Mouse (Mus musculus) liver, embryonic 14.5 days (tissue): ENCODE data around the gene Polr2e. TPM values are rescaled to one million over a fixed set of nuclear protein-coding genes. Genes with fewer than 3 reads are reported as not detected.

Experiments used
- ATAC-seq: fragments of 200-750 bp; cut with Nextera tagmentation; 2 replicates; pipeline ENCODE4 v1.8.0; 2017; ENCODE audit warnings: moderate number of reproducible peaks, mild to moderate bottlenecking, moderate library complexity; ENCODE audit not compliant: insufficient read depth
- DNase-seq, 3 experiments: peaks; one replicate each; pipeline ENCODE4 v3.0.0-alpha.2; 2012 to 2013; ENCODE audit warnings: low read depth in 3 of 3, low spot score in 3 of 3
- H3K27ac ChIP-seq: fragments of 300-500 bp; sonication (generic); 2 replicates; pipeline ENCODE4 v1.5.1; 2014; ENCODE audit warnings: moderate library complexity, mild to moderate bottlenecking, control low read depth, inconsistent platforms
- H3K27me3 ChIP-seq: fragments of 300-500 bp; sonication (generic); 2 replicates; pipeline ENCODE4 v1.6.1; 2014; ENCODE audit warnings: mild to moderate bottlenecking, low read length, moderate library complexity; ENCODE audit not compliant: control insufficient read depth, insufficient read depth
- H3K36me3 ChIP-seq: fragments of 300-500 bp; sonication (generic); replicated peaks from 2 replicates; pipeline ENCODE4 v1.6.1; 2014; ENCODE audit warnings: low read depth; ENCODE audit not compliant: control insufficient read depth, insufficient read depth
- H3K4me1 ChIP-seq, 2 experiments: fragments of 200-500 bp in 1 of 2; fragments of 300-500 bp in 1 of 2; sonication (generic) in 1 of 2; replicated peaks; 2 replicates each; pipeline ENCODE4 v1.6.1; 2012 to 2014; ENCODE audit warnings: antibody characterized with exemption in 1 of 2, inconsistent platforms in 1 of 2, low read length in 1 of 2; ENCODE audit not compliant: control insufficient read depth in 2 of 2, insufficient read depth in 2 of 2
- H3K4me2 ChIP-seq: fragments of 300-500 bp; sonication (generic); 2 replicates; pipeline ENCODE4 v1.6.1; 2014; ENCODE audit warnings: low read depth, mild to moderate bottlenecking, control low read depth, moderate library complexity
- H3K4me3 ChIP-seq, 2 experiments: fragments of 200-500 bp in 1 of 2; fragments of 300-500 bp in 1 of 2; sonication (generic) in 1 of 2; 2 replicates each; pipeline ENCODE4 v1.5.1; 2012 to 2014; ENCODE audit warnings: low read depth in 2 of 2, low read length in 2 of 2, mild to moderate bottlenecking in 2 of 2, control low read depth in 1 of 2, inconsistent platforms in 1 of 2, moderate library complexity in 1 of 2; ENCODE audit not compliant: insufficient read depth in 1 of 2
- H3K9ac ChIP-seq: fragments of 300-500 bp; sonication (generic); replicated peaks from 2 replicates; pipeline ENCODE4 v1.6.1; 2014; ENCODE audit warnings: mild to moderate bottlenecking, control low read depth, moderate library complexity
- H3K9me3 ChIP-seq: fragments of 300-500 bp; sonication (generic); 2 replicates; pipeline ENCODE4 v1.6.1; 2016; ENCODE audit warnings: low read length, mixed read lengths; ENCODE audit not compliant: control insufficient read depth
- CTCF ChIP-seq: IDR thresholded peaks from 2 replicates; pipeline ENCODE4 v1.5.1; 2016; ENCODE audit warnings: antibody characterized with exemption, low read depth, control low read depth
- EP300 ChIP-seq: IDR thresholded peaks from 2 replicates; pipeline ENCODE4 v1.6.1; 2016; ENCODE audit warnings: antibody characterized with exemption, low read depth
- WGBS: fragments of 180-500 bp; shearing (Covaris S2); extraction: QIAGEN DNeasy Blood & Tissue Kit; methylation state at CpG from one replicate; pipeline ENCODE4 v1.1.7; 2014; ENCODE audit not compliant: insufficient replicate concordance; 5-methylcytosine and 5-hydroxymethylcytosine counted together
- polyA plus RNA-seq, 2 experiments: library from polyadenylated mRNA; depleted of rRNA in 1 of 2; stranded (reverse) in 1 of 2; unstranded in 1 of 2; fragments of >200 nt; fragmentation: Nextera tagmentation in 1 of 2; extraction: Ambion mirVana in 1 of 2; gene quantifications; 2 replicates each; pipeline versions ENCODE4 v1.2.1 to v1.2.3; 2012 to 2014

Polr2e gene
- polyA plus RNA-seq, 2 experiments = 88.0 to 121 TPM

- H3K4me2 ChIP-seq = peak overlapping the region; percentile 97
- 19% methylated on average over 6 of the region's 6 CpGs for WGBS
- ATAC-seq = peak; percentile 42
- peak overlapping the region; percentile 96 for H3K9ac ChIP-seq
- TF ChIP-seq EP300 (no peak), CTCF (no peak)
- H3K4me1 ChIP-seq = peaks cover 31 to 42% of the 10 kb centered on the region in 2 experiments
- H3K9me3 ChIP-seq = no peaks in the 10 kb centered on the region
- H3K27me3 ChIP-seq = peaks cover 23% of the 10 kb centered on the region
- peak overlapping the region; percentile 59 to 97 for H3K4me3 ChIP-seq
- no peaks in the 10 kb centered on the region for H3K36me3 ChIP-seq
- peak overlapping the region; percentile 97 for H3K27ac ChIP-seq
- DNase-seq = peak in 1 of 3 experiments; percentile 45
Measured at GRCm38 (mm10) chr10:79986232-79986878, 53.2 kb downstream of the Polr2e start.

Other genes with a start within 250 kb of the Polr2e start
Only the 30 nearest of the 32 such genes appear.
- gene Misp, start 218.8 kb downstream of the Polr2e start, polyA plus RNA-seq (2012; rRNA removed) = 0.13 and 0.18 TPM in 2 replicates
- 0.41 TPM in 1 of 2 replicates, not detected in the other for gene Misp, start 218.8 kb downstream of the Polr2e start, polyA plus RNA-seq (2014; fragmentation: Nextera tagmentation; extraction: Ambion mirVana)
- gene Ptbp1, start 185.4 kb downstream of the Polr2e start, polyA plus RNA-seq (2012; rRNA removed) = 118 and 126 TPM in 2 replicates
- 84.5 and 99.8 TPM in 2 replicates for gene Ptbp1, start 185.4 kb downstream of the Polr2e start, polyA plus RNA-seq (2014; fragmentation: Nextera tagmentation; extraction: Ambion mirVana)
- gene Prtn3, start 165.3 kb downstream of the Polr2e start, polyA plus RNA-seq (2012; rRNA removed) = 133 and 152 TPM in 2 replicates
- 86.8 and 132 TPM in 2 replicates for gene Prtn3, start 165.3 kb downstream of the Polr2e start, polyA plus RNA-seq (2014; fragmentation: Nextera tagmentation; extraction: Ambion mirVana)
- gene Plppr3, start 165.2 kb downstream of the Polr2e start, polyA plus RNA-seq (2012; rRNA removed) = 6.7 and 7.0 TPM in 2 replicates
- gene Plppr3, start 165.2 kb downstream of the Polr2e start, polyA plus RNA-seq (2014; fragmentation: Nextera tagmentation; extraction: Ambion mirVana) = 2.8 and 3.0 TPM in 2 replicates
- gene Elane, start 153.5 kb downstream of the Polr2e start, polyA plus RNA-seq (2012; rRNA removed) = 52.2 and 61.9 TPM in 2 replicates
- 116 and 151 TPM in 2 replicates for gene Elane, start 153.5 kb downstream of the Polr2e start, polyA plus RNA-seq (2014; fragmentation: Nextera tagmentation; extraction: Ambion mirVana)
- 0.14 and 0.29 TPM in 2 replicates for gene Cfd, start 148.9 kb downstream of the Polr2e start, polyA plus RNA-seq (2012; rRNA removed)
- gene Cfd, start 148.9 kb downstream of the Polr2e start, polyA plus RNA-seq (2014; fragmentation: Nextera tagmentation; extraction: Ambion mirVana) = not detected in 2 replicates
- gene Med16, start 130.9 kb downstream of the Polr2e start, polyA plus RNA-seq (2012; rRNA removed) = 13.3 and 14.3 TPM in 2 replicates
- 10.0 and 12.0 TPM in 2 replicates for gene Med16, start 130.9 kb downstream of the Polr2e start, polyA plus RNA-seq (2014; fragmentation: Nextera tagmentation; extraction: Ambion mirVana)
- gene Gm26602, start 128.9 kb downstream of the Polr2e start, polyA plus RNA-seq (2012; rRNA removed) = not detected in 2 replicates
- gene Gm26602, start 128.9 kb downstream of the Polr2e start, polyA plus RNA-seq (2014; fragmentation: Nextera tagmentation; extraction: Ambion mirVana) = not detected in 2 replicates
- gene Kiss1r, start 122.8 kb downstream of the Polr2e start, polyA plus RNA-seq (2012; rRNA removed) = 0.17 and 0.30 TPM in 2 replicates
- 0.11 TPM in 1 of 2 replicates, not detected in the other for gene Kiss1r, start 122.8 kb downstream of the Polr2e start, polyA plus RNA-seq (2014; fragmentation: Nextera tagmentation; extraction: Ambion mirVana)
- 34.7 and 41.4 TPM in 2 replicates for gene R3hdm4, start 118.6 kb downstream of the Polr2e start, polyA plus RNA-seq (2012; rRNA removed)
- 38.5 and 46.0 TPM in 2 replicates for gene R3hdm4, start 118.6 kb downstream of the Polr2e start, polyA plus RNA-seq (2014; fragmentation: Nextera tagmentation; extraction: Ambion mirVana)
- gene Arid3a, start 112.8 kb downstream of the Polr2e start, polyA plus RNA-seq (2012; rRNA removed) = 5.5 and 6.4 TPM in 2 replicates
- gene Arid3a, start 112.8 kb downstream of the Polr2e start, polyA plus RNA-seq (2014; fragmentation: Nextera tagmentation; extraction: Ambion mirVana) = 3.4 and 3.9 TPM in 2 replicates
- gene Wdr18, start 79.6 kb downstream of the Polr2e start, polyA plus RNA-seq (2012; rRNA removed) = 22.3 and 24.7 TPM in 2 replicates
- 58.4 TPM in 2 replicates for gene Wdr18, start 79.6 kb downstream of the Polr2e start, polyA plus RNA-seq (2014; fragmentation: Nextera tagmentation; extraction: Ambion mirVana)
- gene Grin3b, start 69.1 kb downstream of the Polr2e start, polyA plus RNA-seq (2012; rRNA removed) = 0.01 and 0.03 TPM in 2 replicates
- 0.13 TPM in 1 of 2 replicates, not detected in the other for gene Grin3b, start 69.1 kb downstream of the Polr2e start, polyA plus RNA-seq (2014; fragmentation: Nextera tagmentation; extraction: Ambion mirVana)
- 59.7 and 79.7 TPM in 2 replicates for gene Tmem259, start 55.5 kb downstream of the Polr2e start, polyA plus RNA-seq (2012; rRNA removed)
- gene Tmem259, start 55.5 kb downstream of the Polr2e start, polyA plus RNA-seq (2014; fragmentation: Nextera tagmentation; extraction: Ambion mirVana) = 5.9 and 8.6 TPM in 2 replicates
- 14.3 and 15.8 TPM in 2 replicates for gene Cnn2, start 51.2 kb downstream of the Polr2e start, polyA plus RNA-seq (2012; rRNA removed)
- gene Cnn2, start 51.2 kb downstream of the Polr2e start, polyA plus RNA-seq (2014; fragmentation: Nextera tagmentation; extraction: Ambion mirVana) = 33.8 and 39.7 TPM in 2 replicates
- gene Abca7, start 43.3 kb downstream of the Polr2e start, polyA plus RNA-seq (2012; rRNA removed) = 11.2 and 12.7 TPM in 2 replicates
- gene Abca7, start 43.3 kb downstream of the Polr2e start, polyA plus RNA-seq (2014; fragmentation: Nextera tagmentation; extraction: Ambion mirVana) = 4.9 and 6.0 TPM in 2 replicates
- gene Arhgap45, start 23.1 kb downstream of the Polr2e start, polyA plus RNA-seq (2012; rRNA removed) = 17.5 and 20.9 TPM in 2 replicates
- 7.9 and 9.3 TPM in 2 replicates for gene Arhgap45, start 23.1 kb downstream of the Polr2e start, polyA plus RNA-seq (2014; fragmentation: Nextera tagmentation; extraction: Ambion mirVana)
- gene Gpx4, start 7.4 kb upstream of the Polr2e start, polyA plus RNA-seq (2012; rRNA removed) = 274 and 388 TPM in 2 replicates
- 705 and 724 TPM in 2 replicates for gene Gpx4, start 7.4 kb upstream of the Polr2e start, polyA plus RNA-seq (2014; fragmentation: Nextera tagmentation; extraction: Ambion mirVana)
- gene Sbno2, start 65.8 kb upstream of the Polr2e start, polyA plus RNA-seq (2012; rRNA removed) = 10.0 and 10.1 TPM in 2 replicates
- gene Sbno2, start 65.8 kb upstream of the Polr2e start, polyA plus RNA-seq (2014; fragmentation: Nextera tagmentation; extraction: Ambion mirVana) = 6.6 and 7.6 TPM in 2 replicates
- 80.5 and 88.8 TPM in 2 replicates for gene Stk11, start 76.0 kb upstream of the Polr2e start, polyA plus RNA-seq (2012; rRNA removed)
- 17.4 and 18.9 TPM in 2 replicates for gene Stk11, start 76.0 kb upstream of the Polr2e start, polyA plus RNA-seq (2014; fragmentation: Nextera tagmentation; extraction: Ambion mirVana)
- gene Atp5d, start 98.8 kb upstream of the Polr2e start, polyA plus RNA-seq (2012; rRNA removed) = 196 and 211 TPM in 2 replicates
- 249 and 270 TPM in 2 replicates for gene Atp5d, start 98.8 kb upstream of the Polr2e start, polyA plus RNA-seq (2014; fragmentation: Nextera tagmentation; extraction: Ambion mirVana)
- 1.8 and 2.2 TPM in 2 replicates for gene Cbarp, start 101.0 kb upstream of the Polr2e start, polyA plus RNA-seq (2012; rRNA removed)
- 0.42 and 1.1 TPM in 2 replicates for gene Cbarp, start 101.0 kb upstream of the Polr2e start, polyA plus RNA-seq (2014; fragmentation: Nextera tagmentation; extraction: Ambion mirVana)
- gene Midn, start 108.5 kb upstream of the Polr2e start, polyA plus RNA-seq (2012; rRNA removed) = 9.1 and 10.3 TPM in 2 replicates
- gene Midn, start 108.5 kb upstream of the Polr2e start, polyA plus RNA-seq (2014; fragmentation: Nextera tagmentation; extraction: Ambion mirVana) = 5.1 and 5.7 TPM in 2 replicates
- 19.4 and 19.8 TPM in 2 replicates for gene Cirbp, start 126.2 kb upstream of the Polr2e start, polyA plus RNA-seq (2012; rRNA removed)
- 10.1 and 10.7 TPM in 2 replicates for gene Cirbp, start 126.2 kb upstream of the Polr2e start, polyA plus RNA-seq (2014; fragmentation: Nextera tagmentation; extraction: Ambion mirVana)
- 6.8 and 6.9 TPM in 2 replicates for gene 1600002K03Rik, start 133.1 kb upstream of the Polr2e start, polyA plus RNA-seq (2012; rRNA removed)
- 10.6 and 13.2 TPM in 2 replicates for gene 1600002K03Rik, start 133.1 kb upstream of the Polr2e start, polyA plus RNA-seq (2014; fragmentation: Nextera tagmentation; extraction: Ambion mirVana)
- 0.40 and 0.47 TPM in 2 replicates for gene Efna2, start 139.7 kb upstream of the Polr2e start, polyA plus RNA-seq (2012; rRNA removed)
- gene Efna2, start 139.7 kb upstream of the Polr2e start, polyA plus RNA-seq (2014; fragmentation: Nextera tagmentation; extraction: Ambion mirVana) = 0.51 and 0.52 TPM in 2 replicates
- gene Mum1, start 186.6 kb upstream of the Polr2e start, polyA plus RNA-seq (2012; rRNA removed) = 12.9 and 18.8 TPM in 2 replicates
- gene Mum1, start 186.6 kb upstream of the Polr2e start, polyA plus RNA-seq (2014; fragmentation: Nextera tagmentation; extraction: Ambion mirVana) = 13.2 and 13.8 TPM in 2 replicates
- gene Ndufs7, start 209.3 kb upstream of the Polr2e start, polyA plus RNA-seq (2012; rRNA removed) = 189 and 256 TPM in 2 replicates
- gene Ndufs7, start 209.3 kb upstream of the Polr2e start, polyA plus RNA-seq (2014; fragmentation: Nextera tagmentation; extraction: Ambion mirVana) = 272 and 285 TPM in 2 replicates
- 36.5 and 41.4 TPM in 2 replicates for gene Gamt, start 221.2 kb upstream of the Polr2e start, polyA plus RNA-seq (2012; rRNA removed)
- 64.9 and 67.9 TPM in 2 replicates for gene Gamt, start 221.2 kb upstream of the Polr2e start, polyA plus RNA-seq (2014; fragmentation: Nextera tagmentation; extraction: Ambion mirVana)
- gene Dazap1, start 221.7 kb upstream of the Polr2e start, polyA plus RNA-seq (2012; rRNA removed) = 54.8 and 75.9 TPM in 2 replicates
- 20.4 and 22.7 TPM in 2 replicates for gene Dazap1, start 221.7 kb upstream of the Polr2e start, polyA plus RNA-seq (2014; fragmentation: Nextera tagmentation; extraction: Ambion mirVana)